Mouse (Mus musculus) hindbrain, embryonic 14.5 days (tissue): Measurements from ENCODE around the gene Vps4a. TPM values are rescaled to one million over a fixed set of nuclear protein-coding genes. Genes with fewer than 3 reads are reported as not detected.

Experiments used
- polyA plus RNA-seq: library from polyadenylated mRNA; unstranded; fragments of >200 nt; fragmentation: Nextera tagmentation; extraction: Ambion mirVana; gene quantifications from 2 replicates; pipeline ENCODE4 v1.2.1, GENCODE M21; 2014

The Vps4a gene
- polyA plus RNA-seq, 1 experiment from 2014 or later: 149 TPM

Other genes with a start within 250 kb of the Vps4a start
- gene Has3, start 161.0 kb upstream of the Vps4a start, polyA plus RNA-seq: 1.2 and 1.7 TPM in 2 replicates
- gene Utp4, start 137.6 kb upstream of the Vps4a start, polyA plus RNA-seq: 39.6 and 46.6 TPM in 2 replicates
- gene Sntb2, start 95.5 kb upstream of the Vps4a start, polyA plus RNA-seq: 6.3 and 7.3 TPM in 2 replicates
- gene Pdf, start 17.4 kb downstream of the Vps4a start, polyA plus RNA-seq: 32.1 and 32.3 TPM in 2 replicates
- gene Cog8, start 25.5 kb downstream of the Vps4a start, polyA plus RNA-seq: 40.7 and 42.6 TPM in 2 replicates
- 69.3 and 70.2 TPM in 2 replicates for gene Nip7, start 25.7 kb downstream of the Vps4a start, polyA plus RNA-seq
- gene Tmed6, start 34.4 kb downstream of the Vps4a start, polyA plus RNA-seq: not detected in 2 replicates
- 20.5 and 22.2 TPM in 2 replicates for gene Terf2, start 65.3 kb downstream of the Vps4a start, polyA plus RNA-seq
- gene Cyb5b, start 119.4 kb downstream of the Vps4a start, polyA plus RNA-seq: 126 and 134 TPM in 2 replicates